Mouse (Mus musculus) heart, embryonic 14.5 days (tissue): ENCODE results near the gene Kcmf1. TPM values are rescaled to one million over a fixed set of nuclear protein-coding genes. Genes with fewer than 3 reads are reported as not detected.

Source experiments
- ATAC-seq: fragments of 200-750 bp; cut with Nextera tagmentation; 2 replicates; pipeline ENCODE4 v1.8.0; 2017; ENCODE audit warnings: low read depth, moderate TSS enrichment; ENCODE audit not compliant: insufficient number of reproducible peaks, insufficient read depth, low FRiP score
- H3K27ac ChIP-seq, 2 experiments: fragments of 200-500 bp in 1 of 2; fragments of 300-500 bp in 1 of 2; sonication (generic) in 1 of 2; replicated peaks in 1 of 2; 2 replicates each; pipeline ENCODE4 v1.5.1; 2012 to 2014; ENCODE audit warnings: low read depth in 2 of 2, low read length in 2 of 2, control low read depth in 1 of 2, mild to moderate bottlenecking in 1 of 2, mixed read lengths in 1 of 2; ENCODE audit not compliant: control insufficient read depth in 1 of 2, insufficient read depth in 1 of 2
- H3K27me3 ChIP-seq: fragments of 300-500 bp; sonication (generic); 2 replicates; pipeline ENCODE4 v1.6.1; 2014; ENCODE audit warnings: mild to moderate bottlenecking, low read length, control low read depth; ENCODE audit not compliant: control insufficient read depth, insufficient read depth
- H3K36me3 ChIP-seq: fragments of 300-500 bp; sonication (generic); 2 replicates; pipeline ENCODE4 v1.6.1; 2014; ENCODE audit warnings: mild to moderate bottlenecking, control low read depth, low read length, mixed read lengths; ENCODE audit not compliant: control insufficient read depth, insufficient read depth
- H3K4me1 ChIP-seq, 2 experiments: fragments of 200-500 bp in 1 of 2; fragments of 300-500 bp in 1 of 2; sonication (generic) in 1 of 2; 2 replicates each; pipeline ENCODE4 v1.6.1; 2012 to 2014; ENCODE audit warnings: low read length in 2 of 2, control low read depth in 1 of 2, mixed read lengths in 1 of 2; ENCODE audit not compliant: control insufficient read depth in 2 of 2, insufficient read depth in 2 of 2
- H3K4me2 ChIP-seq: fragments of 300-500 bp; sonication (generic); 2 replicates; pipeline ENCODE4 v1.6.1; 2014; ENCODE audit warnings: mild to moderate bottlenecking, low read length
- H3K4me3 ChIP-seq, 2 experiments: fragments of 200-500 bp in 1 of 2; fragments of 300-500 bp in 1 of 2; sonication (generic) in 1 of 2; 2 replicates each; pipeline ENCODE4 v1.5.1; 2012 to 2014; ENCODE audit warnings: low read length in 2 of 2, mild to moderate bottlenecking in 2 of 2, control low read depth in 1 of 2, low read depth in 1 of 2, moderate library complexity in 1 of 2; ENCODE audit not compliant: control insufficient read depth in 1 of 2, insufficient read depth in 1 of 2
- H3K9ac ChIP-seq: fragments of 300-500 bp; sonication (generic); 2 replicates; pipeline ENCODE4 v1.6.1; 2014; ENCODE audit warnings: mild to moderate bottlenecking, low read length
- H3K9me3 ChIP-seq: fragments of 300-500 bp; sonication (generic); 2 replicates; pipeline ENCODE4 v1.6.1; 2016; ENCODE audit warnings: low read length, control low read depth; ENCODE audit not compliant: control insufficient read depth
- WGBS: fragments of 180-500 bp; shearing (Covaris S2); extraction: QIAGEN DNeasy Blood & Tissue Kit; methylation state at CpG from one replicate; pipeline ENCODE4 v1.1.7; 2014; 5-methylcytosine and 5-hydroxymethylcytosine counted together
- polyA plus RNA-seq: library from polyadenylated mRNA; unstranded; fragments of >200 nt; fragmentation: Nextera tagmentation; extraction: Ambion mirVana; gene quantifications from 2 replicates; pipeline ENCODE4 v1.2.1, GENCODE M21; 2014

Kcmf1 gene
- polyA plus RNA-seq, 1 experiment from 2014 or later = 62.5 TPM

GRCm38 (mm10) chr6:72802119-72802518 is 97.7 kb downstream of the Kcmf1 start:
- no peak for ATAC-seq
- Histone ChIP-seq H3K9me3 (no peaks in the 10 kb centered on the region), H3K36me3 (no peaks in the 10 kb centered on the region), H3K9ac (no peak overlapping the region), H3K4me1 (no peaks in the 10 kb centered on the region; a peak in 1 of 4 replicates), H3K4me3 (no peak overlapping the region), H3K27me3 (no peaks in the 10 kb centered on the region), H3K4me2 (no peak overlapping the region), H3K27ac (no peak overlapping the region)
- WGBS = 78% methylated on average over 6 of the region's 6 CpGs

GRCm38 (mm10) chr6:72800641-72801040 is 99.1 kb downstream of the Kcmf1 start:
- Histone ChIP-seq H3K9me3 (no peaks in the 10 kb centered on the region), H3K9ac (no peak overlapping the region), H3K27ac (no peak overlapping the region), H3K4me2 (no peak overlapping the region), H3K27me3 (no peaks in the 10 kb centered on the region), H3K4me3 (no peak overlapping the region), H3K4me1 (no peaks in the 10 kb centered on the region; a peak in 1 of 4 replicates), H3K36me3 (no peaks in the 10 kb centered on the region)
- no peak for ATAC-seq
- 46% methylated on average over 2 of the region's 2 CpGs for WGBS

- H3K27me3 ChIP-seq = no peaks in the 10 kb centered on the region
- H3K4me1 ChIP-seq = no peaks in the 10 kb centered on the region; a peak in 1 of 4 replicates
- H3K4me3 ChIP-seq = no peak overlapping the region
- H3K36me3 ChIP-seq = no peaks in the 10 kb centered on the region
- H3K9ac ChIP-seq = no peak overlapping the region
- no peak overlapping the region for H3K27ac ChIP-seq
- no peak overlapping the region for H3K4me2 ChIP-seq
- H3K9me3 ChIP-seq = no peaks in the 10 kb centered on the region
- ATAC-seq = no peak
These were observed 102.0 kb downstream of the Kcmf1 start for GRCm38 (mm10) chr6:72797763-72798162.

GRCm38 (mm10) chr6:72795444-72795843 is 104.3 kb downstream of the Kcmf1 start:
- H3K9me3 ChIP-seq = no peaks in the 10 kb centered on the region
- no peak overlapping the region for H3K27ac ChIP-seq
- no peak for ATAC-seq
- H3K4me1 ChIP-seq = no peaks in the 10 kb centered on the region
- no peak overlapping the region for H3K9ac ChIP-seq
- H3K4me2 ChIP-seq = no peak overlapping the region
- 54% methylated on average over 16 of the region's 16 CpGs for WGBS
- no peaks in the 10 kb centered on the region for H3K36me3 ChIP-seq
- no peak overlapping the region for H3K4me3 ChIP-seq
- H3K27me3 ChIP-seq = no peaks in the 10 kb centered on the region

DNA sequence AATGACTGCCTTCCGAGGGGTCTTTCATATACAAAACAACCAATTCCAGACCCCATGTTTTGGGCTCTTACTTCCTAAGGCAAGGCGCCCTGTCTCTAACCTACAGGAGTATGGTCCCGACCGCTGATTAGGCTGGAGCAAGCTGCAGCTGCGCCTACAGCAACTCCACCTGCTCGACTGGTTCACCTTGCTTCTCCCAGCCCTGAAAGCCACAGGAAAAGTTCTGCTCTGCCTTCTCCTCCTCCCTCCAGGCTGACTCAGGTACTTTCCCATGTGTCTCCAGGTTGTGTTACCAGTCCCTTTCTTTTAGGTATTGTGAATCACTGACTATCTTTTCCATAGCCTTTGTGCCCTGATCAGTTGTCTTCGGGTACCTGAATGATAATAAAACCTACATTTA is 104.9 kb downstream of the Kcmf1 start:
- ATAC-seq = no peak

DNA sequence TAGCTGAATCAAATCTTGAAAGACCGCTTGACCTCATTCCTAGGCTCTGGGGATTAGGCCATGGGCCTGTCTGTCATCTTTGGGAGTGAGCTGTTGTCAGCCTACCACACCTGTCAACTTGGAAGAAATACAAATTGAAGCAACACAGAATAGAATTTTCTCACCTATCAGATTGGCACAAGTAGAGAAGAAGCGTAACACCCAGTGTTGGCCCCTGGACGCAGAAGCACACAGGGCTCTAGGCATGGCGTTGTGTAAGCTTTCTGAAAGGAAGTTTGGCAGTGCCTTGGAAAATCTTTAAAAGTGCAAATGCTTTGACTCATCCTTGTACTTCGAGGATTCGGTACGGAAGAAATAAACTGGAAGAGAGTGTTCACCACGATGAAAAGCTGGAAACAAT is 107.1 kb downstream of the Kcmf1 start:
- 87% methylated on average over 8 of the region's 8 CpGs for WGBS
- no peaks in the 10 kb centered on the region for H3K9me3 ChIP-seq
- H3K27me3 ChIP-seq = no peaks in the 10 kb centered on the region
- H3K36me3 ChIP-seq = no peaks in the 10 kb centered on the region
- no peak overlapping the region for H3K4me2 ChIP-seq
- H3K27ac ChIP-seq = no peak overlapping the region
- no peak overlapping the region for H3K4me3 ChIP-seq
- no peak overlapping the region for H3K9ac ChIP-seq
- H3K4me1 ChIP-seq = 0 out of 4 replicates have a peak, but pooled peaks cover 0 to 5% of the 10 kb centered on the region in 2 experiments
- ATAC-seq = no peak

More for the DNA sequence above, 104.9 kb downstream of the Kcmf1 start:
- Histone ChIP-seq H3K9me3 (no peaks in the 10 kb centered on the region), H3K4me2 (no peak overlapping the region), H3K9ac (no peak overlapping the region), H3K4me1 (0 out of 4 replicates have a peak, but pooled peaks cover 0 to 1% of the 10 kb centered on the region in 2 experiments), H3K27me3 (no peaks in the 10 kb centered on the region), H3K27ac (no peak overlapping the region), H3K36me3 (no peaks in the 10 kb centered on the region), H3K4me3 (no peak overlapping the region)
- WGBS = 54% methylated on average over 7 of the region's 7 CpGs

Other genes with a start within 250 kb of the Kcmf1 start
- 15.7 and 17.4 TPM in 2 replicates for gene Tcf7l1, start 110.7 kb downstream of the Kcmf1 start, polyA plus RNA-seq
- 1,599 and 1,682 TPM in 2 replicates for gene Tmsb10, start 58.8 kb upstream of the Kcmf1 start, polyA plus RNA-seq